Mouse (Mus musculus): ENCODE measurements around the gene Atxn7l3b. TPM values are rescaled to one million over a fixed set of nuclear protein-coding genes. Genes with fewer than 3 reads are reported as not detected.
A peak's percentile ranks its signal among the peaks of the same experiment; 100 is the strongest.
"Not testable (repeated sequence)": the region's sequence is repeated elsewhere in the genome, so short reads cannot be mapped to it uniquely, and the experiment has no call there.

Gene Atxn7l3b
- 100 to 1,000 TPM; 247 to 259 TPM for total RNA-seq (2021)
- long read RNA-seq, transcript Atxn7l3b-201 (1 exons, 3,566 nt), result major isoform, 375 of 375 reads
- long read RNA-seq, partial matches to known transcripts, result 0 of 375 reads
- long read RNA-seq, other reads (novel, unspliced or antisense), result 0 of 375 reads

DNA sequence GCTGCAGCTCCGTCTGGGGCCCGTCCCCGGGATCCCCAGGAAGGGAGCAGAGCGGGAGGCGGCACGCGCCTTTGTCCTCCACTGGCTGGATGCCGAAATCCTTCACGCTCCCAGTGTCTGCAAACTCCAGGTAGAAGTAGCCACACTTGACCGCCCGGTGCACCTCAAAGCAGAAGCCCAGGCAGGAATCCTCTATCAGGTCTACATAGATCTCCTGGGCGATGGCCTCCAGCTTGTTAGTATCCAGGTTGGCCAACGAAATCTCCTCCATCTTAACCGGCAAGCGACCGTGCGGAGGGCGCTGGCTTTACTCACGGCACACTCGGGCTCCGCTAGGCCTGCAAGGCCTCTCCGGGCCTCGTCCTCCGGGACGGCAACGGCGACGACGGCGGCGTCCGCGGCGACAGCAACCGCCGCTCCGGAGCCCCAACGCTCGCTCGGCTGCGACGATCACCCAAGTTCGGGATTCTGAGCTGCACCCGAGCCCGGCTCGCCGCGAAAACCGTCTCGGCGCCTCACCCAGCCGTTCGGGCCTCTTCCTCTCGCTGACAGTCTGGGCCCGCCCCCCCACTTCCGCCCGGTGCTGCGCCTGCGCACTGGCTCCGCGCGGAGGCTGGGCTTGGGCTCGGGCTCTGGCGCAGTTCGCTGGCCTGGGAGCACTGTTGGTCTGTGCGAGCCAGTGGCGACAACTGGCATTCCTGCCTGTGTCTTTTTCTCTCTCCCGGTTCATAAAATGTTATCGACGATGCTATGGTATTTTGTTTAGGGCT is at the start of gene Atxn7l3b:
TSS of gene Atxn7l3b (minus strand) at position 550 of the 770 bp plus-strand sequence.
- DNase-seq (ENCODE audit: low spot score in 2 of 2), result peak; percentile 97 to 98

DNA sequence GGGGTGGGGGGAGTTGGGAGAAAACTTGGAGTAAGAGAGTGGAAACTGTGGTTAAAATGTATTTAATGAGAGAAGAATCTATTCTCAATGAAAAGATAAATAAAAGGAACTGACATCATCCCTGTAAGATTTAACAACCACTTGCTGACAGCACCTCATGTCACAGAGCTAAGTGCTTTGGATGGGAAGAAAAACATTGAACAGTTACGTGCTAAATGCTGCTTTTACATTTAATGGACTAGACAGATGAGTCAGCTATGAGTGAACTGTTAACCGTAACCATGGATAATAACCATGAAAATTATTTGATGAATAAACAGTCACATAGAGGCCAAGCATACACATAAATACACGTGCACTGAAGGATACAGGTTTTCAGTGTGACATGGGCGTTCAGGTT is 48.8 kb upstream of the Atxn7l3b start:
- no peak for DNase-seq (ENCODE audit: low spot score in 2 of 2)

DNA sequence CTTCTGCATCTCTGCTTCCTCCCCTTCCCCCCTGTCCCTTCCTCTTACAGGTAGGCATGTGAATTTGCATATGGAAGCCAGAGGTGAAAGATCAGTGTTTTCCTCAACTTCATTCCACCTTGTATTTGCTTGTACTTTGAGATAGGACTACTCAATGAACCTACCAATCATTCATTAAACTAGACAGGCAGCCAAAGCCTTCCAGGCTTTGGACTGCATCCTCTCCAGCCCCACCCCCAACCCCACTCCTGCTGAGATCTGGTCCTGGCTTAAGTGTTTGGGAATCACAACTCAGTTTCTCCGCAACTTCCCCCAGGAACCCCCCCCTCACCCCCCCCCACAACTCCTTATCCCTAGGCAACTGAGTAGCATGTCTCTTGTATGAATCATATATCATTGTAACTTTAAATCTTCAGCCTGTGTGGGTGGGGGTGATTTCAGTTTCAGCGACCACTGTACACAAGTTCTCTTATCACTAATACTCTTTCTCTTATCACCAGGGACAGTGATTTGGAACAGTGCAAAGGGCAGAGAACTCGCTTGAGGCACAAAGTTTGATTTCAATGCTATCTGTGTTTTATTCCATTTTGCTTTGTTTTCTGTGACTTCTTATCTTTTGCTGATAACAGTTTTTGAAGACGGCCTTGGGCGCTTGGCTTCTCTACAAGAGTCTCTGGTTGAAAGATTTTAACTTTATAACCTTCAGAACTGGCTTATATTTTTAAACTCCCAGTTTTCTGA is 44.7 kb upstream of the Atxn7l3b start:
- no peak for DNase-seq (ENCODE audit: low spot score in 2 of 2)

DNA sequence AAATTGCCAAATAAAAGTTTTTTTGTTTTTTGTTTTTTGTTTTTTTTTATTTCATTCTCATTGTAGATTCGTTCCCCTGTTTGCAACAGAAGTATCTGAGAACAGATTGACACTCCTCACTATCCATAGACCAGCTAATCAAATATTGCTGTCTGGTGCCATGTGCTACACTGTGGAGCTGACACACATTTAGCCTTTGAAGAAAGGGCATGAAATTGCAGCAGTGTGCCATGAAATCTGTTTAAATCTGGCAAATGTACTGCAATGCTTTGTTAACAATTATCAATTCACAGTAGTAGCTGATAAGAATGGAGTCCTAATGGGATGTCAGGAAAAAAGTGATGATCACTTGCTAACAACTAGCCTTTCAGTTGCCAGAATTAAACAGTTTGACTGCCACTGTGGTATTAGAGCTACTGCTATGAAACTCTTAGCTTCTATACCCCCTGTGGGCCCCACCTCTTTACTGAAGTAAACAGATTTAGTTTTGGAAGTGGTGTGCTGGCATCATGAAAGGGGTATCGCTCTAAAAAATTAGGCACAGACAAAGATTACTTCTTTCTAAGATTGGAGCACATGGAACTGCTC is 41.3 kb upstream of the Atxn7l3b start:
- DNase-seq (ENCODE audit: low spot score in 2 of 2), result no peak

DNA sequence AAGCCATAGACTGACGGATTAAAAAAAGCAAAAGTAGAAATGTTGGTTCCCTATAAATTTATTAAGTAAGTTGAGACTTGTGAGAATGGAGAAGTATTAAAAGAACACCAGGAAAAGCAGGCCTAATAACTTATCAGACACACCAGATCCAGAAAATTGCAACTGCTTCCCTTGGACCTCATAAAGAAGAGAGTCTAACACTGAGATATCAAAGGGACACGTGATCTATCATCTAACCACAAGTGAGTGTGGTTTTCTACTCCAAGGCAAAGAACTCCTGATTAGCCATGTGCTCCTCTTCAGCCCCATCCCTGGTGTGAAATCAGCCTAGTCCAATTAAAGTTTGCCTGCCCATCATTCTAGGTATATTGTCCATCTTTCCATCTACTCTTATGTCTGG is 38.8 kb upstream of the Atxn7l3b start:
- DNase-seq (ENCODE audit: low spot score in 2 of 2), result no peak

DNA sequence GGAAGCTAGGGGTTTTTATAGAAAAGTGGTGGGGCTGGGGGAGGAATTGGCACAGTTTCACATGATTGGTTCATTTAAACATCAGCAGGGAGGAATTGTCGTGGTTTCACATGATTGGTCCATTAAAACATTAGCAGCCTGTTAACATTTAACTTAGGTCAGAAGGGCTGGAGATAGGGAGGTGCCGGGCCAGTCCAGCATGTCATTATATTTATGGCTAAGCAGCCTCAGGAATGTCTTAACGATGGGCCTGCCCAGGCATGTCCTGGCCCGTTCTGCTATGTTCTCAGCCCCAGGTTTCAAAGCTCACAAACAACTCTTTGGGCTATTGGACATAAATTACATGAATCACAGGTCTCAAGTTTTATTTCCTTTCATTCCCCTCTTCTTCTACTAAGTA is 33.4 kb upstream of the Atxn7l3b start:
- not testable (repeated sequence) for DNase-seq (ENCODE audit: low spot score in 2 of 2)

DNA sequence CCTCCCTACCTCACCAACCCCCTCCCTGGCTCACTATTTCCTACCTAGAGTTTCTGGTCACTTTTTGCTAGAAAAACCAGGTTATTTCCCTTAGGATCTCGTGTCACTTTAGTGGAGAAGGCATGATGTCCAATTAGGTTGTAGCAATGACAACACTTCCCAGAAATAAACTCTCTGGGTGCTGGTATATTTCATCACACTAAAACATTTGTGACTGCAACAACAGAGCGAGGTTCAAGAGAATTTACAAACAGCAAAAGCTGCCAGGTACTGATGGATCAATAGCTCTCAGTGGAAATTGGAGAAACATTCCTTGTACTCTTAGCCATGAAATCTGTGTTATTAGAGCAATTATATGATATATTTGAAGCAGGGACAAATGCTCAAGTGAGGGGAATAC is 25.3 kb upstream of the Atxn7l3b start:
- DNase-seq (ENCODE audit: low spot score in 2 of 2), result no peak

DNA sequence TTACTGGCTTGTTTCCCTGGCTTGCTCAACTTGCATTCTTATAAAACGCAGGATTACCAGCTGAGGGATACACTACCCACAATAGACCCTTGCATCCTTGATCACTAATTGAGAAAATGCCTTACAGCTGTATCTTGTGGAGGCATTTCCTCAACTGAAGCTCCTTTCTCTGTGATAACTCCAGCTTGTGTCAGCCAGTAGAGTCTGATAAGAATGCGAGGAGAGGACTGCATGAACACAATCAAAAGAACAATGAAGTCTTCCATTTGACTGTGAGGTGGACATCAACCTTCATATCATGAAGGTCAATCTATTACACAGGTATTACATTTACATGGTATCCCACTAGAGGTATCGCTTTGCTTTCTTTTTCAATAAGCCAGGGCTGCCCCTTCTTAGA is 19.7 kb upstream of the Atxn7l3b start:
- no peak for DNase-seq (ENCODE audit: low spot score in 2 of 2)

DNA sequence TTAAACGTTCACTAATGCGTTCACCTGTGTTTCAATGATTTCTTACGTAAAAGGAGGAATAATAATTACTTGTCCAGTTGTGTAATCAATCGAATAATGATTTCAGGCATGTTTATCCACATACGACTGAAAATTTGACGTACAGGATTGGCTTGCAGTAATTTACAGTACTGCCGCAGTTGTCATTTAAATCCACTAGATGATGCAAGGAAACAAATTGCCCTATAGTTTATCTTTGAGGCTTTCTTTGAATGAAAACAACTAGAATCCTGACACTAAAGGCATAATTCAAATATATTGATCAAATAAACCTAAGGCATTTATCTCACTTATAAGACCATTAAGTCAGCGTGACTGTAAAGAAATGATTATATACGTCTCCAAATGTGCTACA is 418 bp upstream of the Atxn7l3b start:
- no peak for DNase-seq (ENCODE audit: low spot score in 2 of 2)

DNA sequence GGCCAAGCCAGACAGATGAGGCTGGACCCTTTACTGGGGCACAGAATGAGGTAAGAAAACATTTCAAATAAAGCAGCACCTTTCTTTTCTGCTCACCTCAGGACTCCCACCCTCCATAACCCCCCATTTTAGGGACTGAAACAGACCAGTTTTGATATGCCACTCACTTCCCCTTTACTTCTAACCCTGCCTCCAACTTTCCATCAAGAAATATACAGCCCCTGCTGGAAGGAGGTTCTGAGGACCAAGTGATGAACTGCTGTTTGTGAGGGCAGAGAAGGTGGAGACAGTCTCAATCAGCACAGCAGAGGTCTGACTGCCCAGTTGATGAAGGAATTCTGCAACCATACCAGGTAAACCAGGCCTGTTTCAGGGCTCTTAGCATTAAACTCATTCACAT is 1.8 kb downstream of the Atxn7l3b start:
- DNase-seq (ENCODE audit: low spot score in 2 of 2), result no peak

DNA sequence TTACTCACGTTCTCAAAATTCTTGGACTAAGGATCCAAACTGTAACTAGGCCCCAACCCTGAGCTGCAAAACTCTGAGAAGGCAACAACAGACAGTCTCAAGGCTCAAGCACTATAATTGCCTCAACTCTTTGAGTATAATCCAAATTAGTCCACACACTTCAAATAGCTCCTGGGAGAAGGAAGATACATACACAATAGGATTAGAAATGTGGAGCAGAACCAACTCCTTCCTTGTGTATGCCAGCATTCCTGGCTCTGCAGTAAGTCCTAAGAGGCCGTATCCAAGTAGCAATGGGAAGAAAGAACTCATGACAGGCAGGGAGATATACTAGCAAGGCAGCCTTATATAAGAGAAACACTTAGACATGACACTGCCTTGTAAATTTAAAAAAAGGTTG is 2.5 kb downstream of the Atxn7l3b start:
- DNase-seq (ENCODE audit: low spot score in 2 of 2), result no peak

DNA sequence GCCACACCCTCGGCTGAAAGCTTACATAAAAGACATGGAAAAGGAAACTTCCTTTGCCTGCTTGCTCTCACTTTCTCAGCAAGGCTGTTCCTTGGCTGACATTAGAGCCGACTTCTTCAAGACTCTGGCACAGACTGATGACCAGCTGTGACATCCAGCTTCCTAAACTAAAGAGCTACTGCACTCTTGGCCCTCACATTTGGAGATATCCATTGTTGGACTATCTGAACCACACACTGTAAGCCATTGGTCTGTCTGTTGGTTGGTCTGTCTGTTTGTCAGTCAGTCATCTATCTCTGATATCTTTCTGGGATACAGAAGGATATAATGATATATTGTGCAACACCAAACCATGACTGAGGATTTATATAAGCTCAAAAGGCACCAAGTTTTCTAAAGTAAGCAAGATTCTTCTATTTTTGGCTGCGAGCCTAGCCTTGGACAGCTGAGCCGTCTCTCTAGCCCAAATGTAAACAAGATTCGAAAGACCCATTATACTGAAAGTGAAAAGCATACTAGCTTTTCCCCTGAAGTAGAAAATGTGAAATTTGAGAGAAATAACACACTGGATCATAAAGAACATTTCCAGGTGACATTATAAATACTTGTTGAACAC is 12.1 kb downstream of the Atxn7l3b start:
- no peak for DNase-seq (ENCODE audit: low spot score in 2 of 2)

DNA sequence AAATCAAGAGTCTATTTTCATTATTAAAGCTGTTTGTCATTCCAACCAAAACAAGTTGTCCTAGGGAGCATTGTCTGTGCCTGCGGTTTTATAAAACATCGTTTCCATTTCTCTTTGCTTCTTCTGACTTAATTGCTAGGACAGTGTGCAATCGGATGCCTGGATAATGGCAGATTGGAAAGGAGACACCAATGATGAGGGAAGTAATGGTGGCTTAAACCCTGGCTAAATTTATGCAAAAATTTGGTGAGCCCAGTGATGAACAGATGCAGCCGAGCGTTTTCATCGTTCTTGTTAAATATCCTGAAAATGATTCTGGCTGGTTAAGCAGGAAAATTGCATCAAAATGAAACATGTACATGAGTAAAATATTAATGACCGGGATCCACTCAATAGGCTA is 28.6 kb downstream of the Atxn7l3b start:
- DNase-seq (ENCODE audit: low spot score in 2 of 2), result no peak

DNA sequence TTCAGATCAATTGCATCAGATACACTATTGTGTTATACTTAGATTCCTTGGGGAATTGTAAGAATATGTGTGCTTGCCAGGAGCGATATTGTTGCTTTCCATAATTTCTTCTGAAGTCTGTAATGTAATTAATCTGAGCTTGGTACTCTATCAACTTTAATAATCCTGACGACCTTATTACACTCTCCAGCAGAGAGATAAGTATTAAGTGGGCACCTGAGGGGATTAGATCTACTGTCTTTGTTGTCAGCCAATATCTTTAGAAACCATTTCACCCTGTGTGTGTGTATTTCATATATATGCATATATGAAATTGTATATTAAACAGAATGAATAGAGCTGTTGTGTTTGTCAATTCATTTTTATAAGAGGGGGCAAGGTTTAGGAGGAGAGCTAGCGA is 29.0 kb downstream of the Atxn7l3b start:
- DNase-seq (ENCODE audit: low spot score in 2 of 2), result no peak

DNA sequence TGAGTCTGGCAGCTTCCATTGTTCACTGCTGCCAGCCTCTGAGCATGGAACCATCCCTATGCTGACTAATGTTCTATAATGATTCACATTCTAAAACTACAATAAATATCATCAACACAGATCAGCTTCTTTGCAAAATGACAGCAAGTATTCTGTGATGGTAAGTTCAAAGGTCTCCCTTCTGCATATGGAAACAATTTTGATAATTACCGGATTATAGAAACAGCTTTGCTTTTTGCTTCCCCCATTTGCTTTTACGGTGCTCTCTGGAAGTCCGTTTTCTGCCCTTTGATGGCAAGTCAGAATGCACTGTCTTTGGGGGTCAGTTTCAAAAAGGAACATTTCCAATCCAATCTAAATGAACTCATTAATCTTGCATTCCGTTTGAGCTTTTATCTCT is 32.2 kb downstream of the Atxn7l3b start:
- DNase-seq (ENCODE audit: low spot score in 2 of 2), result no peak

DNA sequence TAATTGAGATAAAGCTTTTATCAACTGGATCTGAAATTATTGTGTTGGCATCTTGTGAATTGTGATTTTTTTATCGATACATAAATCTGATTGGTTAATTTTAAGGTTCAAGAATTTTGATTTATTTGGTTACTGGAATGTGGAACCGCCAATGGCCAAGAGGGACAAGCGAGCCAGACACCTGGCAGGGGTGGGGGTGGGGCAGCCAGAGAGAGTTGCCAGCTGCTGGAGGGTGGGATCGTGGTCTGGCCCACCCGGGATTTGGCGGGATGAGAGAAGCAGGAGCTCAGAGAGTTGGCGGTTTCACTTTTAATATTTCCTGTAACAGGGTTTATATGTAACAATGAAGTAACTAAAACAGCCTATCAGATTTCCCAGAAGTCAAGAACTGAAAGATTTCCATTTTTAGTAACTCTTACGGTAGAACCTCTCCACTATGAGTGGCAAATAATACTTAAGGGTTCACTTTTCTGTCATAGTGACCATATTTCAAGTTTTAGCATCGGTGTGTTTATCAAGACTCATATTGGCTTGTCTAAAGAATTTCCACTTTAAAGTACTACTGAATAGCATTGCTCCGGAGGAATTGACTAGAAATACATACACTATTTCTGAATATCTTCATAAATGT is 35.1 kb downstream of the Atxn7l3b start:
- DNase-seq (ENCODE audit: low spot score in 2 of 2), result no peak

DNA sequence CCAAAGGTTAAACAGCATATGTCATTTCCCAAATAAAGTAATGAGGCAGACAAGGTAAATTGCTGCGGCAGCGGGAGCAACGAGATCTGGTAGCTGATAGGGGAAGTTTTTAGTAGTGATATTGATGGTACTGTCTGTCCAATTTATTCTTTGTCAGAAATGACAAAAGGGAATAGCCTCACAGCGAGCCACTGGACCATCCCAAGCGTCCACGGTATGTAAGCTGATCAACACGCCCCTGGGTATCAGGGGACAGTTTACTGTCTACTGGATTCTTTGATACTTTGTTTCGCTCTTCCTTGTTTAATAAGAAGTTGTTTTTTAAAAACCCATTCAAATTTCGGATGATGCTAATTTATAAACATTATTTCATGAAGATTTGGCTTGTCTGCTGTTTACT is 44.7 kb downstream of the Atxn7l3b start:
- DNase-seq (ENCODE audit: low spot score in 2 of 2), result no peak

DNA sequence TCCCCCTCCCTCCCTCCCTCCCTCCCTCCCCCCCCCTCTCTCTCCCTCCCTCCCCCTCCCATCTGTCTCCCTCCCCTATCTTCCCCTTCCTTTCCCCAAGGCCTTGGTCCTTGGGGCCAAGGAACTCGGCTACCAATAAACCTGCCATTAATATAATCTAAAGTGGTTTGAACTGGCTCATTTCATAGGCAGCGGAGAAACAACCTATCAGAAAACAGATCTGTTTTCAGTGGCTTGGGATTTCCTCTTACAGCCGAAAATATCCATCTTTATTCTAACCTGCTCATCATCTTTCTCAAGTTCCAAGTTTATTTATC is 45.2 kb downstream of the Atxn7l3b start:
- no peak for DNase-seq (ENCODE audit: low spot score in 2 of 2)

DNA sequence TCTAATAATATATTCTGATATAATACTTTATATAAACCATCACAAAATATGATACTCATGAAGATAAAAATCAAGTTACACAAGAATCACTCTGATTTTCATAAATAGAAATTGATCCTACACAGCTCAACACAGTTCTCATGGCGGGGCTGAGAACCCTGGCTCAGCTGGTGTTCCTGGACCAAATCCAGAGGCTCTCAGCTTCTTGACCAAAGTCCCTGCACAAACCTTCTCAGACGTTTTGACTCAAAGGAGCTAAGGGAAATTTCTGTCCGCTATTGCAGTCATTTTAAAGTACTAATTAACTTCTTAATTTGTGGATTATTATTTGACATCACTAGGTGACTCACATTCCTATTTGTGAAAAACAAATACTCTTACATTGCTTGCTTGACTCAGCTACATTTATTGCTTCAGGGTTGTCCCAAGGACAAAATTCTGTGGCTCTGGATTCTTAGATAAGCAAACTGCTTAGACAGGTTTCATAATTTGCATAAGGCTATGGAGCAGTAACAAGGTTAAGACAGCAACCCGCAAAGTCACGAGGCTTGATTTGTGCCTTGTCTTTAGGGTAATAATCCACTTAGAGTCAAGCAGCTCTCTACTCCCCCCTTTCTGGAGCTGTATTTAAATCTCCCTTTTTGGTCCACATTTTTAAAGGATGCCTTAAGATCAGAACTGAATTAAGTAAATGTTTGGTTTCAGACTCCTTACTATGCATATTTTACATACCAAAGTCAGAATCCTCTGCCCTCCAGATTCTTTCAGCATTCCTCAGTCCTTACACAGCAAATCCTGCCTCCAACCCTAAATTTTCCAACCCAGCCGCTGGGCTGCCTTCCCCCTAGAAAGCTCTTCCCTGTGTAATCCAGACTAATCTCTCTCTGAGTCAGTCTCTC is 45.8 kb downstream of the Atxn7l3b start:
- no peak for DNase-seq (ENCODE audit: low spot score in 2 of 2)

DNA sequence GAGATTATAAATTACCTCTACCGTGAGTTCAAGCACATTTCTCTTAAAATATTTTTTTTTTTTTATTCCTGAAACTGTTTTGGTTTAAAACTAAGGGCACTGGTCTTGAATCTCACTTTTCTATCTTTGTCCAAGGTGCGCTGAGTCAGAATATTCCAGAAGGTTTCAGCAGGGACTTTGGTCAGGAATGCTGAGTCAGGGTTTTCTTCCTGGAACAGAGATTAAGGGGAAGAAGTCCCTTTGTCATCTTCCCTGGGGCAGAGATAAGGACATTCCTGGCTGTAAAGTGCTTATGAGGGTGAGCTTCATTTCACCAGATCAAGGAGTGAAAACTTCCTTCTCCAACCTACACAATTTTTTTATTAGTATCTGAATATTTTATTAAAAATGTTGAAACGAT is 46.7 kb downstream of the Atxn7l3b start:
- DNase-seq (ENCODE audit: low spot score in 2 of 2), result no peak
